Mouse (Mus musculus): ENCODE data around the gene Sf3b5. TPM values are rescaled to one million over a fixed set of nuclear protein-coding genes. Genes with fewer than 3 reads are reported as not detected.
"Not testable (repeated sequence)": the region's sequence is repeated elsewhere in the genome, so short reads cannot be mapped to it uniquely, and the experiment has no call there.

Sf3b5 gene
- total RNA-seq, 4 experiments from 2014 or later: 4.7 to 5.8 (median 5.2) TPM

DNA sequence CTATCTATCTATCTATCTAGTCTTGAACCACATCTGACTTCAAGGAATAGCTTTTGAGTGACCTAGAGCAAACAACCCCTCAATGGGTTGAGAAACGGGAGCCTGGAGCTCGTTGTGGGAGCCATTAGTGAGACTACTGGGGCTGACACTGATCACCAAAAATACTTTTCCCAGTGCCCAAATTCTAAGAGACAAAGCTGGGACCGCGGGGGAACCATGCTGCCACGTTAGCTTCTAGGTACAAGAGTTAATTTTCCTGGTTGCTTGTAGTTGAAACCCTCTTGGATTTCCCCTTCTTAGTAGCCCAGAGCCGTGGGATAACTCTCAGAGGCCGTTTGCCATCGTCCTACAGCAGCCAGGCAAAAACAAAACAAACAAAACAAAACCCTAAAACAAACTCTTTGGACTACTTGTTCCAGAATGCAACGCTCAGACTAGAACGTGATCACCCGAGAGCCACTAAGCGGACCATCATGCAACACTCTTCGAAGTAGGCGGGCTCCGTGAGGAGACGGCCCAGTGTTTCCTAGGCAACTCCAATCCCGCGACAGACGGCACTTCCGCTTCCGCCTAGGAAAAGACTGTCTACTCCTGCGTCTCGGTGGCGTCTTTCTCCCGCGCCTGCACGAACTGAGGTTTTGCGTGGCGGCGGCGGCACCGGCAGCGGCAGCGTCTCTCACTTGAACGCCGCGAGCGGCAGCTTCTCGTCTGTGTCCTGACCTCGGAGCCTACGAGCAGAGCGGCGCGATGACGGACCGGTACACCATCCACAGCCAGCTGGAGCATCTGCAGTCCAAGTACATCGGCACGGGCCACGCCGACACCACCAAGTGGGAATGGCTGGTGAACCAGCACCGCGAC lies 3.0 kb downstream of the Sf3b5 start:
- DNase-seq (ENCODE audit: low spot score in 2 of 2): peak; percentile 86 to 92

DNA sequence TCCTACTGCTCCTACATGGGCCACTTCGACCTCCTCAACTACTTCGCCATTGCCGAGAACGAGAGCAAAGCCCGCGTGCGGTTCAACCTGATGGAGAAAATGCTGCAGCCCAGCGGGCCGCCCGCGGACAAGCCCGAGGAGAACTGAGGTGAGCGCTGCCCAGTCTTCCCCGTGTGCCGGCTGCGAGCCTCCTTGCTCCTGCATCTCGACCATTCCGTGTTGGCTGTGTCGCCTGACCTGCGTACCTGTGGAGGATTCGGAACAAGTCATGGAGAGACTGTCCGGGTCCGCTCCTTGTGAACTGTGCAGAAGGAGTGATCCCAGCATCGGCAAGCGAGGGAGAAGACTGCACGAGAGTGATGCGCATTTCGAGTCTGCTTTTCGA lies 3.6 kb downstream of the Sf3b5 start:
- DNase-seq (ENCODE audit: low spot score in 2 of 2): no peak

DNA sequence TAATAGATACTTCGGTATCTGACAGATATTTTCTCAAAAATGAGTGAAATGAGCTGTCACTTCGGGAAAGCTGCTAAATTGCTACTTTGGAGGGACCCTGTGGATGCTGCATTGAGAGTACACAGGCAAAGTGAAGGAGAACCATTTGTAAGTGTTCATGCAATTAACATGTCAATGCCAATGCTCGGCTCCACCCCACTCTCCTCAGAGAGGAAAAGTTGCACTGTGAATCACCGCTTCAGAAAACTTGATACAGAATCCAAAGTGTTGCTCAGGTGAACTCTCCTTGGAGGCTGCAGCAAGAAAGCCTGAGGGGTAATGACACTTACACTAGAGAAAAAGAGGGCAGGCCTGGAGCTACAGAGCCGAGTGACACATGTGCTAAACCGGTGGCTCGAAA lies 8.9 kb downstream of the Sf3b5 start:
- DNase-seq (ENCODE audit: low spot score in 2 of 2): no peak

DNA sequence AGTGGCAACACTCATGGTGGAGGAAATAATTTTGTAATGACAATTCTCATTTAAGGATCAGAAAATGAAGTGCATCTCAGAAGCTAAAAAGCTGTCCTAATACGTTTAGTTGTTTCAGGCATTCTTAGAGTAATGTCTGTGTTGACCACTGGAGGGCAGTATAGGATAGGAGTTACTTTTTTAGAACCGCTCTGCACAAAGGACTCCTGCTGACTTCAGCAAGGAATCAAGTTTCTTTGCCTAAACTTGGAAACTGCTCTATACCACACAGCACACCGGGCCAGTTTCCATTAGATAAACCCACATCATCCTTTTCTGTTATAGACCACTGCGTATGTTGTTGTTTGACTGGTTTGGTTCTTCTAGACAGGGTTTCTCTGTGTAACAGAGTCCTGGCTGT lies 11.4 kb downstream of the Sf3b5 start:
- peak in 1 of 2 experiments; percentile 10 for DNase-seq (ENCODE audit: low spot score in 2 of 2)

DNA sequence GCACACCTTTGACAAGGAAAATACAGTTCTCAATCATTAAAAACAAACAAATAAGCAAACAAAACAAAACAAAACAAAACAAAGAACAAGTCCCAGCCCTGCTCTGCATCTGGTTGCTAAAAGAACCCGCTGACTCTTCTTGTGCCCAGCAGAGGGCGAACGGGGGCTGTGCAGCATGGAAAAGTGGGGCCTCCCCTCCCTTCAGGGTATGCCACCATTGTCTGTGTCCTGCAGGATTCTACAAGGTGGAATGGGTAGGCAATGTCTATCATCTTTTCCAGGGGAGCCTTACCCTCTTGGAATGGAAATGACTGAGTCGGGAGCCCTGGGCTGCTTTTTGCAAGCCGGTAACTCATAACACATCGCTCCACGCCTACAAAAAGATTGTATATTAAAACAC lies 13.4 kb downstream of the Sf3b5 start:
- DNase-seq (ENCODE audit: low spot score in 2 of 2): no peak

DNA sequence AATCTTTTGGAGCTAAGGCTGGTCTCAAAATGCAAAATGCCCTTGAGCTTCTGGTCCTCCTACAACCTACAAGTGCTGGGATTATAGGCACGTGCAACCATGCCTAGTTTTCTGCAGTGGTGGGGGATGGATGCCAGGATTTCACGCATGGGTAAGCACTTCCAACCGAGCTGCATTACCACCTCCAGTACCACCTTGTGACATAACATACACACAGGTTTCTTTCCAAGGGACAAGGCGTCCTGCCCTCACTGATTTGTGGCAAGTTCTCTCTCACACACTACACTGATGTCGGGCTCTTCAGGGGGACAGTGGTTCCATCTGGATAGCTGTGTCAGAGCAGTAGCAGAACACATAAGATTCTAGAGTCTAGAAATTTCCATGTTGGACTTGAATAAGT lies 13.9 kb downstream of the Sf3b5 start:
- no peak for DNase-seq (ENCODE audit: low spot score in 2 of 2)

DNA sequence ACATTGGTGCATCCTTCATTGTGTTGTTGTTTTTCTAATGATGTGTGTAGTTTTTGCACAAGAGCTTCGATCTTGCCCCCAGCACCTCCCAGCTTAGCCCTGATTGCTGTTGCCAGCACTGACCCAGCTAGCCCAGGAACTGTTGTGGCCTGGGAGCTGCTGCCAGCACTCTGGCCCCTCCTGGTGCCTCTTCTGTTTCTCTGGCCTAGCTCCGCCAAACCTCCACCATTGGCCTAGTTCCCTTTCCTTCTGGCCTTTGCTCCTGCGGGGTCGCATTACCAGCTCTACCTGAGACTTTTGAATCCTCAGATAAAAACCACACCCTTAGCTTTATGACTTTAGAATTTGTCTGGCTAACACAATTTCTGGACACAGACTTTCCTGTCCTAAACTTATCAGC lies 17.0 kb downstream of the Sf3b5 start:
- no peak for DNase-seq (ENCODE audit: low spot score in 2 of 2)

DNA sequence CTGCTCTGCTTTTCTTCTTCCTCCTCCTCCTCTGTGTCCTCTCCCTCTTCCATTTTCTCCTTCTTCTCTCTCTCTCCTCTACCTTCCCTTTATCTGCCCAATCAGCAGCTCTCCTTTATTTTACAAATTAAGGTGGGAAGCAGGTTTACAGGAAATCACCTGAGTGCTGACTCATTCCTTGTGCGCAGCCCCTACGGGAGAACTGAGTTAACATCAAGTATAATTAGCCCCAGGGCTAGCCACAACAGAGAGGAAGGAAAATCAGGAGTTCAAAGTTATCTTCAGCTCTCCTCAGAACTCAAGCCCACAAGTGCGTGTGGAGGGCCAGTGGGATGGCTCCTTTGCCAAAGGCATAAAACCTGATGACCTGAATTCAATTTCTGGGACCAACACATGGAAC lies 18.8 kb downstream of the Sf3b5 start:
- not testable (repeated sequence) for DNase-seq (ENCODE audit: low spot score in 2 of 2)

DNA sequence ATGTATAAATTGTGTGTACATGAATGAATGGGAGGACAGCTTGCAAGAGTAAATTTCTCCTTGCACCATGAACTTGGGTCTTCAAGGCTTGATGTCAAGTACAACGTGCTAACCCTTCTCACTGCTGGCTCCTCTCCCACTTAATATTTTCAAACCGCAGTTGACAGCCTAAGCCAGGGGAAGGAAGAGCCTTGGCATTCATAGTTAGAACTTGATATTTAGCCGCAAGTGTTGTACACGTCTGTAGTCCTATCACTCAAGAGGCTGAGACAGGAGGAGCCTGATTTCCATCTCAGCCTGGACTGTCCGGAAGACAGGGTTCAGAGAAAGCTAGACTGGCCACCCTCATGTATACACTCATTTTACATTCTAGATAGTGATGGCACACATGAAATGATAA lies 22.6 kb downstream of the Sf3b5 start:
- DNase-seq (ENCODE audit: low spot score in 2 of 2): no peak

DNA sequence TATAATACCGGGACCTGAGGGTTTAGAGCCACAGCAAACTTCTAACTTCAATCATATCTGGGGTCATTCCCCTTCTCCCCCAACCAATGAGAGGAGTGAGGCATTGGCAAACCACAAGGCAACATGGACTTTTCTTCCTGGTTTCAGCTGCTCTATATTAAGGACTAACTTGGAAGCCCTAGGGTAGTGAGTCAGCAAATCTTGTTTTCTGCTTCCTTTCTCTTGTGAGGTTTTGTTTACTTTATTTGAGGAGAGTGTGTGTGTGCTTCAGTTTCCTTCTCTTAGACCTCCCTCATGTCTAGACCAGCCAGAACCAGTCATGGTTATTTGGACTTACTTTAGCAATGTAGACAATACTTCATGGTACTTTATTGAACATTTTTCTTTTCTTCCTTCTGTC lies 23.1 kb downstream of the Sf3b5 start:
- no peak for DNase-seq (ENCODE audit: low spot score in 2 of 2)

DNA sequence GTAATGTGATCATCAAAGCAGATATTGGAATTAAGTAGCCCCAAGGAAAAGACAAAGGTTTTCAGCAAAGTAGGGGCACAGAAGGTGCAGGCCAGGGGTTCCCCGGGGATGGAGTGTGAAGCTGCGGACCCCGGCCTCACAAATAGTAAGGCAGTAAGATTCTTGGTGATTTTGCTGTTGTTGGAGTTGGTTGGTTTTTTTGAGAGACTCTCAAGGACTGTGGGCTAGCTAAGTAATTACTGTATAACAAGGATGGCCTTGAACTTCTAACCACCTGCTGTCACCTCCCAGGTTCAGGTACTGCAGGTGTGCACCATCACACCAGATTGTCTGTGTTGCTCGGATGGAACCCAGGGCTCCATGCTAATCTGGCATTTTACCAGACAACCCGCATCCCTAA lies 24.3 kb downstream of the Sf3b5 start:
- no peak for DNase-seq (ENCODE audit: low spot score in 2 of 2)

DNA sequence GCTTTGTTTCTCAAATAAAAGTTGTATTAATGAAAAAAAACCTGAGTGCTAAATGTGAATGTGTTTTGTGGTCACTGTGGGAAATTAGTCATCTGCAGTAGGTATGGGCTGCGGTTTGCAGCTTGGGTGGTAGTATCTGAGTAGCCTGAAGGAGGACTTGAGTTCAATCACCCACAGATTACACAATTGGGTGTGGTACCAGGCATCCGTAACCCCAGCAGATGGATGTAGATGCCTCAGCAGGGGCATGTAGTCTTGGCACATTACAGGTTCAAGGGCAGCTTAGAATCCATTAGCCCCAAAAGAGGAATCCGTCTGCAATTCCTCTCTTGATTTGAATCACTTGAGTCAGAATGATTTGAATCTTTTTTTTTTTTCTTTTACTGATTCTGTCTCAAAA lies 30.1 kb downstream of the Sf3b5 start:
- DNase-seq (ENCODE audit: low spot score in 2 of 2): no peak

DNA sequence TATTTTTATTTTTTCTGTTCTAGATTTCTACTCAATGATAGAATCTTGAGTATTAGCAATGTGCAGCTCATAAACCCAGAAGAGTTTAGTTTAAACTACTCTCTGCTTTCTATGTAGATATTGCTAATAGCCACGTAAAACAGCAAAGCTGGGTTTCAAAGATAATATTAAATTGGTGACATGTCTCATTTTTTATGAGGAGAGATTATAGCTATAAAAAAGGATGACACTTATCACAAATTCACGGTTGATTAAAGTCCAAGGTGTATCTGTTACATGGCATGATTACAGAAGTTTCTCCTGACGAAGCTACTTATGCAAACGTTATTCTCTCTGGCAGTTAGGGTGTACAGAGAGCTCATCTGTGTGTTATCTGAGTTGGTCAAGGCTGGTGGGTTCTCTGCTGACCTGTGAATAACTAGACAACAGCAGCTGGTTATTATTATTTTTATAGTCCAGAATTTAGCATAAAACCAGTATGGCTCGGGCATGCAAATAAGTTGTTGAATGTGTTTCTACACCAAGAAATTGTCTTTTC lies 34.6 kb downstream of the Sf3b5 start:
- DNase-seq (ENCODE audit: low spot score in 2 of 2): no peak

DNA sequence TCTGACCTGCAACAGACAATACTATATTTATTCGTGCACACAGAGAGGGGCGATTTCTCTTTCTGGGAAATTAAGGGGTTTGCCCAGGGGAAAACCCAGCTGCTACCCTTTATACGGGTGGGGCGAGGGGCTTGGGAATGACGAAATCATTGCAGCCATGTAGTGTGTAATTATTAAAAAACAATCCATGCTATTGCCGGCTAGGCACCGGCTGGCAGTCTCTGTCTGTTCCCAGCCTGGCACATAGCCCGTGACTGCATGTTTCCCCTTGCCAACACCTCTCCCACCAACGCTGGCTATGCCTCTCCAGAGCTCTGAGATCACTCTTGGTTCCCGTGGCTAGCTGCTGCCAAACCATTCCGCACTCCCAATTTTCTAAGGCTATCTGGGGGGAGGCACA lies 39.5 kb downstream of the Sf3b5 start:
- DNase-seq (ENCODE audit: low spot score in 2 of 2): no peak

DNA sequence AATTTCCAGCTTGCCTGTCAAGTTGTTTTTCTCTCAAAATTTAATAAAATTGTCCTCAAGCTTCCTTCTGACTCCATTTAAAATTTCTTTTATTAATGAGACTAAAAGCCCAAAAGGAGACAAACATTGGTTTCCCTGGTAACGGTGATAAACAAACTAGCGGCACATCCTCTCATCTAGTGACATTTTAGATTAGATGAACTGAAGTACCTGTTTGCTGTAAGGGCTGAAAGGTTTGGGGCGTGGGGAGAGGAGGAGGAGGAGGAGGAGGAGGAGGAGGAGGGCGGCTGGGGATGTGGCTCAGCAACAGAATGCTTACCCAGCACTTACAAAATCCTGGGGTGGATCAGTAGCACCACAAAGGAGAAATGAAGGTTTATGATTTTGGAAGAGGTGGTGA lies 42.7 kb downstream of the Sf3b5 start:
- no peak for DNase-seq (ENCODE audit: low spot score in 2 of 2)

DNA sequence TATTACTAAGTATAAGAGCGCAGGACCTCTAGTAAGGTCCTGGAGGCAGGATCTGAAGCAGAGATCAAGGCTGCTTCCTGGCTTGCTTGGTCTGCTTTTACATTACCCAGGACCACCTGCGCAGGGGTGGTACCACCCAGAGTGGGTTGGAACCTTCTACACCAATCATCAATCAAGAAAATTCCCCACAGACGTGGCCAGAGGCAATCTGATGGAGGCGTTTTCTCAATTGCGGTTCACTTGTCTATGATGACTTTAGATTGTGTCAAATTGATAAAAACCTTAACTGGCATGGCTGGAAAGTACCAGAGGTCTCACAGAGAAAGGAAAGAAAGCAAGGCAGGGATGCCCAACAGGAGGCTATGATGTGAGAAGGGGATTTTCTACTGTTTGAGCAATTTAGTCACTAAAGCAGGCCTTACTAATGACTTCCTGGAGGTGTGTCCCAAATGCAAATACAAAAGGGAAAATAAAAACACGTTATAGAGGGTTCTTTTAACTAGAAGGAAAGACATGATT lies 51.8 kb downstream of the Sf3b5 start:
- DNase-seq (ENCODE audit: low spot score in 2 of 2): no peak

Other genes starting within 250 kb of the Sf3b5 start
- gene Utrn, start 136.0 kb upstream of the Sf3b5 start, total RNA-seq (2022): 10 to 100 TPM; 17.2 to 23.0 (median 20.2) TPM
- under 1 TPM; 0.15 to 0.56 (median 0.30) TPM for gene Stx11, start 41.0 kb upstream of the Sf3b5 start, total RNA-seq (2022)
- 1 to 10 TPM in 2 of 4 experiments, under 1 TPM in 2; 0.83 to 2.4 (median 1.0) TPM for gene Plagl1, start 55.2 kb downstream of the Sf3b5 start, total RNA-seq (2022)
- gene Zc2hc1b, start 172.7 kb downstream of the Sf3b5 start, total RNA-seq (2022): not detected
- 10 to 100 TPM; 25.7 to 29.5 (median 26.1) TPM for gene Ltv1, start 187.8 kb downstream of the Sf3b5 start, total RNA-seq (2022)

All from gastrocnemius, adult 8-10 months (tissue).